Mouse (Mus musculus) 3134 (cell line): ENCODE measurements at regions not wholly inside any gene's neighbourhood (a gene's known extent, or its start where the extent isn't known, plus 50 kb on each side); places are given as distances from the start of the nearest gene placed in this dataset.

Source experiments
- DNase-seq: peaks from one replicate; pipeline ENCODE4 v3.0.0-alpha.2; 2011; ENCODE audit warnings: low spot score; ENCODE audit not compliant: insufficient read length; ENCODE audit errors: extremely low read depth

DNA sequence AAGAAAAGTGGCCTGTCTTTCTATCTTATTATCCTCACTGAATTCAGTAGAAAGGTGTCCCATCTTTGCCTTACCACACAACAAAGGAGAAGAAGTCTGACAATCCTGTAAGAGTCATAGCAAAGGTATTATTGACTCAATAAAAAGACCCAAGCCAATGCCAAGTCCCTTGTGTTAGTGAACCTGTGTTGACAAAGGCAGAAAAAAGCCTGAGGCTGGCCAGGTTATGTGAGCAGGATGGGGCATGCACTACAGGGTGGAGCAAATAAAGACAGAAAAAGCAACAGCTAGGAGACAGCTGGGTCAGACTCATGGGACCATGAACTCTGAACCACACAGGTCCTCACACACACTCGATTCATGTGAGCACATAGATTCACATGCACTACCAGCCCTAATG lies 59.7 kb upstream of the Hpf1 start:
- no peak for DNase-seq

DNA sequence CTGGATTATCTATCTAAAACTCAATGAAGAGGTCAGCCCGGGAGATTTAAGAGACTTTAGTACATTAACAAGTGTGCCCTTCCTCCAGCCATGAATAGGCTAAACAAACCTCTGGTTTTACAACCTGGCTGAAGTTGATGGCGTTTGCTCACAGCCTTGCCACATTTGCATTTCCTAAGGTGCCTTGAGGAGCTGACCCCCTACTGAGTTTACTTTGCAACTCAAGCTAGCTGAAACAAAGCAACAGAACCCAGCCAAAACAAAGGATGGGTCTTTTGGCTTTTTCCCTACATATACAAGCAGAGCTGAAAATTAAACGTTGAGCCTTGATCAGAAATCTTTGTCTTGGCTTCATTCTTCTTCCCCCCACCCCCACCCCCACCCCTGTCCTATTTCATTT lies 51.7 kb upstream of the Hpf1 start:
- no peak for DNase-seq
